ENCODE assay signal across 9 mouse cellular contexts in genomic region chr7:35185889-35186569, GRCm38 (mm10). TPM values are rescaled to one million over a fixed set of nuclear protein-coding genes. Genes with fewer than 3 reads are reported as not detected.
DNase-seq lines count a peak whose midpoint lies in the region; ATAC-seq and TF ChIP-seq lines count a peak whose summit lies in the region.
"Had no signal": no experiment of that assay in that cellular context is flagged by ENCODE, and none has a peak within 500 bp of the region (broad histone marks: within the 10 kb centered on the region; RNA-seq: fewer than 3 reads in every experiment).

Gene Slc7a10, plus strand, starts transcription at chr7:35186385.

- H3K4me2 ChIP-seq in heart, embryonic 14.5 days (ENCODE audit: low read length), result peak within 1 kb of the TSS; percentile 74
- H3K4me2 ChIP-seq in forebrain, postnatal 0 days (ENCODE audit: low read depth), result peak within 1 kb of the TSS; percentile 54
- H3K4me2 ChIP-seq in limb, embryonic 11.5 days (ENCODE audit: low read depth, severe bottlenecking), result peak within 1 kb of the TSS; percentile 59

- H3K4me3 ChIP-seq in heart, embryonic 14.5 days (ENCODE audit: control insufficient read depth in 1 of 2, insufficient read depth in 1 of 2, low read depth in 1 of 2, low read length in 2 of 2), result peak within 1 kb of the TSS; percentile 30 to 44
- H3K4me3 ChIP-seq in forebrain, postnatal 0 days (ENCODE audit: low read depth, low read length), result peak within 1 kb of the TSS; percentile 30
- H3K4me3 ChIP-seq in limb, embryonic 11.5 days (ENCODE audit: low read depth, low read length), result peak within 1 kb of the TSS; percentile 28

- H3K36me3 ChIP-seq in heart, embryonic 14.5 days (ENCODE audit: control insufficient read depth, insufficient read depth, low read length), result no peaks in the 10 kb centered on the region
- no peaks in the 10 kb centered on the region for H3K36me3 ChIP-seq in forebrain, postnatal 0 days (ENCODE audit: insufficient read depth)
- H3K36me3 ChIP-seq in limb, embryonic 11.5 days (ENCODE audit: control insufficient read depth, insufficient read depth, low read length), result no peaks in the 10 kb centered on the region

- H3K9ac ChIP-seq in heart, embryonic 14.5 days (ENCODE audit: low read length), result peak within 1 kb of the TSS; percentile 50
- H3K9ac ChIP-seq in forebrain, postnatal 0 days, result peak within 1 kb of the TSS; percentile 33; the same call in 1 of the 2 replicates
- H3K9ac ChIP-seq in limb, embryonic 11.5 days (ENCODE audit: low read length), result peak within 1 kb of the TSS; percentile 30; the same call in 1 of the 2 replicates

- no peak for DNase-seq in heart, postnatal 4 days
- DNase-seq in ZHBTc4 (ENCODE audit: low read depth, low spot score), result peak; percentile 30
- DNase-seq in forebrain, postnatal 0 days, result peak; percentile 21
- peak; percentile 45 for DNase-seq in limb, embryonic 11.5 days (ENCODE audit: low spot score)
- DNase-seq in retina, embryonic 14.5 days (ENCODE audit: low spot score), result peak; percentile 49
- no peak for DNase-seq in testis, postnatal 14 days (ENCODE audit: low spot score)

- 0 out of 2 replicates have a peak, but pooled peaks have one; percentile 1 for TF ChIP-seq CTCF in forebrain, postnatal 0 days (IDR thresholded peaks at IDR 0.05; ENCODE audit: low read depth)

- 1% methylated on average over 40 of the region's 43 CpGs for WGBS in heart, embryonic 14.5 days
- WGBS in forebrain, postnatal 0 days, result 2% methylated on average over 43 of the region's 43 CpGs
- WGBS in limb, embryonic 11.5 days, result 2% methylated on average over 43 of the region's 43 CpGs

- H3K27ac ChIP-seq in heart, embryonic 14.5 days (replicated peaks in 1 of 2; ENCODE audit: control insufficient read depth in 1 of 2, insufficient read depth in 1 of 2, low read depth in 2 of 2, low read length in 2 of 2), result no peak within 1 kb of the TSS
- H3K27ac ChIP-seq in forebrain, postnatal 0 days (ENCODE audit: low read depth, low read length), result no peak within 1 kb of the TSS
- H3K27ac ChIP-seq in limb, embryonic 11.5 days (replicated peaks; ENCODE audit: low read depth, low read length), result no peak within 1 kb of the TSS

- peaks cover 47% of the 10 kb centered on the region for H3K27me3 ChIP-seq in heart, embryonic 14.5 days (ENCODE audit: control insufficient read depth, insufficient read depth, low read length)
- H3K27me3 ChIP-seq in forebrain, postnatal 0 days (ENCODE audit: insufficient read depth, low read length), result peaks cover 40% of the 10 kb centered on the region
- H3K27me3 ChIP-seq in limb, embryonic 11.5 days (ENCODE audit: control insufficient read depth, insufficient read depth, low read length), result peaks cover 40% of the 10 kb centered on the region

- no peak for ATAC-seq in heart, embryonic 14.5 days (ENCODE audit: insufficient number of reproducible peaks, insufficient read depth, low FRiP score, low read depth)
- ATAC-seq in forebrain, postnatal 0 days, result peak; percentile 27; the same call in 1 of the 2 replicates
- ATAC-seq in limb, embryonic 11.5 days (ENCODE audit: insufficient number of reproducible peaks, low FRiP score, low TSS enrichment, low read depth), result peak; percentile 8; the same call in 1 of the 2 replicates
- ATAC-seq in megakaryocyte-erythroid progenitor cell, adult 5-6 weeks (replicated peaks; ENCODE audit: low FRiP score, low TSS enrichment, poor library complexity, severe bottlenecking), result no peak
- ATAC-seq: Patski had no signal

- H3K9me3 ChIP-seq in heart, embryonic 14.5 days (ENCODE audit: control insufficient read depth, low read length), result peaks cover 9% of the 10 kb centered on the region
- H3K9me3 ChIP-seq in forebrain, postnatal 0 days (ENCODE audit: low read length), result 0 out of 2 replicates have a peak, but pooled peaks cover 6% of the 10 kb centered on the region
- peaks cover 2% of the 10 kb centered on the region; the same call in 1 of the 2 replicates for H3K9me3 ChIP-seq in limb, embryonic 11.5 days (ENCODE audit: control insufficient read depth, low read length)

- peaks cover 0 to 16% of the 10 kb centered on the region in 2 experiments; a peak in 3 of 4 replicates for H3K4me1 ChIP-seq in heart, embryonic 14.5 days (ENCODE audit: control insufficient read depth in 2 of 2, insufficient read depth in 2 of 2, low read length in 2 of 2)
- peaks cover 3% of the 10 kb centered on the region; the same call in 1 of the 2 replicates for H3K4me1 ChIP-seq in forebrain, postnatal 0 days (ENCODE audit: insufficient read depth)
- H3K4me1 ChIP-seq in limb, embryonic 11.5 days (ENCODE audit: control insufficient read depth, insufficient read depth, low read length), result peaks cover 5% of the 10 kb centered on the region

RNA-seq across cellular contexts. Expression of gene Slc7a10, which starts in this region (rescaled TPM):
- polyA plus RNA-seq in heart, embryonic 14.5 days (2014; fragmentation: Nextera tagmentation; extraction: Ambion mirVana), result 0.62 and 1.8 TPM in 2 replicates
- total RNA-seq in heart, postnatal 4 days (2021), result under 1 TPM; 0.38 to 0.45 TPM
- total RNA-seq in forebrain, postnatal 0 days (2014; rRNA removed), result 12.3 and 12.7 TPM in 2 replicates
- 8.0 and 15.2 TPM in 2 replicates for polyA plus RNA-seq in forebrain, postnatal 0 days (2015; fragmentation: Nextera tagmentation; extraction: Ambion mirVana)
- polyA plus RNA-seq in limb, embryonic 11.5 days (2014; fragmentation: Nextera tagmentation; extraction: Ambion mirVana), result 0.16 TPM in 1 of 2 replicates, not detected in the other
- total RNA-seq in megakaryocyte-erythroid progenitor cell, adult 5-6 weeks (2014; fragmentation: Nextera tagmentation), result not detected in 2 replicates
- total RNA-seq in megakaryocyte-erythroid progenitor cell, adult 5-6 weeks (2017), result not detected in 2 replicates
- polyA plus RNA-seq: Patski had no signal

Comparison
In these comparisons a context has a peak if more than half of its experiments do, and no peak if none do; other contexts are left out.
1. Peak in DNase-seq, ATAC-seq, H3K4me3 ChIP-seq, H3K9ac ChIP-seq and H3K4me2 ChIP-seq in limb, embryonic 11.5 days; RNA of the gene not detected or under 1 TPM.
2. DNase-seq: peak in ZHBTc4 (single experiment), forebrain, postnatal 0 days (single experiment) and retina, embryonic 14.5 days (single experiment); none in heart, postnatal 4 days (single experiment) and testis, postnatal 14 days (single experiment).
3. Peak in every context shown above with its lines, with median percentiles within 50 percentile points of each other: H3K4me2 ChIP-seq, H3K4me3 ChIP-seq and H3K9ac ChIP-seq.